Mouse (Mus musculus): ENCODE data around the gene Srd5a2. TPM values are rescaled to one million over a fixed set of nuclear protein-coding genes. Genes with fewer than 3 reads are reported as not detected.

Srd5a2 gene
- polyA plus RNA-seq, 1 experiment from 2014 or later = not detected

DNA sequence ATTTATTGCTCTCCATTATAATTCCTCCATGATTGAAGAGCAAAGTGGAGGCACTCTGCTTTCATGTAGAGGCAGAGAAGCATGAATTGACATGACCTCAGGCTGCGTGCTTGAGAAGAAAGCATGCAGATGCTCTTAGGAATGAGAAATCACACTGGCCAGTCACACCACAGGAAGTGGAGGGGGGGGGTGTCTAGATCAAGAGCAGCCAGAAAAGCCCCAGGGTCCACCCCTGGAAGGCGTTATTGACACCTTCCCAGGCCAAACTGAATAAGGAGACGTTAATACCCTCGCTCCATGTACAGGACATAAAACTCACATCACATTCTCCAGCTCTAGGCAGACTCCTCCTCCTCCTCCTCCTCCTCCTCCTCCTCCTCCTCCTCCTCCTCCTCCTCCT lies 63.2 kb downstream of the Srd5a2 start:
- no peaks in the 10 kb centered on the region for H3K9me3 ChIP-seq (replicated peaks)
- no peak overlapping the region for H3K27ac ChIP-seq
- no peaks in the 10 kb centered on the region for H3K27me3 ChIP-seq
- no peak overlapping the region for H3K4me2 ChIP-seq
- no peak overlapping the region for H3K9ac ChIP-seq
- no peak for ATAC-seq (replicated peaks; ENCODE audit: insufficient number of reproducible peaks, insufficient read depth, low FRiP score, low read depth)
- H3K4me3 ChIP-seq = no peak overlapping the region
- 0 out of 2 replicates have a peak, but pooled peaks cover 3% of the 10 kb centered on the region for H3K4me1 ChIP-seq (replicated peaks)
- no peaks in the 10 kb centered on the region for H3K36me3 ChIP-seq
- WGBS = 18% methylated on average over 4 of the region's 4 CpGs

DNA sequence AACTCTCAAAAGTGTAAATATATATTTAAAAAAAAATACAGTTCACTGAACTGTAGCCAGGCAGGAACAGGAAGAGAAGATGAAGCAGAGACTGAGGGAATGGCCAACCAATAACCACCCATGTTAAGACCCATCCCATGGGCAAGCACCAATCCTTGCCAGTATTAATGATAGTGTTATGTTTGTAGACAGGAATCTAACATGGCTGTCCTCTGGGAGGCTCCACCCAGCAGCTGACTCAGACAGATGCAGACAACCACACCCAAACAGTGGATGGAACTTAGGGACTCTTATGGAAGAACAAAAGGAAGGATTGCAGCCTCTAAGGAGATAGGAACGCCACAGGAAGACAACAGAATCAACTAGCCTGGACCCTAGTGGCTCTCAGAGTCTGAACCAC lies 64.8 kb downstream of the Srd5a2 start:
- Histone ChIP-seq H3K27ac (no peak overlapping the region), H3K4me2 (no peak overlapping the region), H3K27me3 (no peaks in the 10 kb centered on the region), H3K4me1 (replicated peaks) (0 out of 2 replicates have a peak, but pooled peaks cover 3% of the 10 kb centered on the region), H3K9me3 (replicated peaks) (no peaks in the 10 kb centered on the region), H3K36me3 (no peaks in the 10 kb centered on the region), H3K4me3 (no peak overlapping the region), H3K9ac (no peak overlapping the region)
- ATAC-seq (replicated peaks; ENCODE audit: insufficient number of reproducible peaks, insufficient read depth, low FRiP score, low read depth) = no peak
- WGBS = 80% methylated on average over 1 of the region's 1 CpGs

DNA sequence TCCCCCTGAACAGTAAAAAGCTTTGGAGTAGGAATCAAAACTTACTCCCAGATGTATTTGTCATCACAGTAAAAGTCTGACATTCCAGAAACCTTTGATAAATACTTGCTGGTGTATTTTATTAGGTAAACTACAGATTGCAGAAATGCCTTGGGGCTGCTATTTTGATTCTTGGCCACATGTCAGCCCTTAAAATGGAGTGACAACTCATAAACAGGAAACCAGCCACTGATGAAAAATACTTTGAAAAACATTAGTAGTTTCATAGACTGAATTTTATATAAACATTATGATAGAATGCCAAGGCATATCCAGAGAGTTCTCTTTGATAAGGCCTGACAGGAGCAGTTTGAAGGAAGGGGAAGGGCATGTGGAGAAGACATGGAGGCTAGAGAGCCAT lies 71.7 kb downstream of the Srd5a2 start:
- H3K4me3 ChIP-seq = no peak overlapping the region
- no peaks in the 10 kb centered on the region for H3K9me3 ChIP-seq (replicated peaks)
- no peak for ATAC-seq (replicated peaks; ENCODE audit: insufficient number of reproducible peaks, insufficient read depth, low FRiP score, low read depth)
- no peaks in the 10 kb centered on the region for H3K36me3 ChIP-seq
- no peak overlapping the region for H3K27ac ChIP-seq
- H3K27me3 ChIP-seq = no peaks in the 10 kb centered on the region
- no peak overlapping the region for H3K4me2 ChIP-seq
- no peak overlapping the region for H3K9ac ChIP-seq
- H3K4me1 ChIP-seq (replicated peaks) = peaks cover under 1% of the 10 kb centered on the region; the same call in 1 of the 2 replicates

DNA sequence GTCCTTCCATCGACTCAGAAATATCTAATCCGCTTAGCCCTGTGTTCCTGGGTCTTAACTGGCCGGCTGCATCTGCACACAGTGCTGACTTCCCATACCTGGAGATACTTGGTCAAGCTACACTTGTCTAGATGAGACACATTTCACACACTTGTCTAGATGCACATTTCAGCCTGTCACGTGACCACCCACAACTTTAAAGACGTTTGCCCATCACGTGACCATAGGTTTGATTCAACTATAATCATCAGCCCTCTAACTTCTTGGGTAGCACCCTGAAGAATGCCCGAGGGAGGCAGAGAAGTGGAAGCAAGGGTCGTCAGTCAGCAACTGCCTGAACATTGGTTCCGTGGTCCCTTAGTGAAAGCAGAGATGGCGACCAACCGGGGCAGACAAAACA lies 75.1 kb downstream of the Srd5a2 start:
- H3K9me3 ChIP-seq (replicated peaks) = no peaks in the 10 kb centered on the region
- H3K27ac ChIP-seq = no peak overlapping the region
- ATAC-seq (replicated peaks; ENCODE audit: insufficient number of reproducible peaks, insufficient read depth, low FRiP score, low read depth) = no peak
- H3K4me2 ChIP-seq = no peak overlapping the region
- no peak overlapping the region for H3K4me3 ChIP-seq
- no peaks in the 10 kb centered on the region for H3K27me3 ChIP-seq
- H3K9ac ChIP-seq = no peak overlapping the region
- no peaks in the 10 kb centered on the region for H3K36me3 ChIP-seq
- 82% methylated on average over 11 of the region's 11 CpGs for WGBS
- H3K4me1 ChIP-seq (replicated peaks) = peaks cover 9% of the 10 kb centered on the region

GRCm38 (mm10) chr17:73971291-73971690 lies 76.4 kb downstream of the Srd5a2 start:
- no peaks in the 10 kb centered on the region for H3K36me3 ChIP-seq
- no peaks in the 10 kb centered on the region for H3K9me3 ChIP-seq (replicated peaks)
- H3K27me3 ChIP-seq = no peaks in the 10 kb centered on the region
- no peak overlapping the region for H3K4me3 ChIP-seq
- H3K27ac ChIP-seq = no peak overlapping the region
- no peak overlapping the region for H3K9ac ChIP-seq
- no peak overlapping the region for H3K4me2 ChIP-seq
- no peak for ATAC-seq (replicated peaks; ENCODE audit: insufficient number of reproducible peaks, insufficient read depth, low FRiP score, low read depth)
- H3K4me1 ChIP-seq (replicated peaks) = peaks cover 9% of the 10 kb centered on the region
- 65% methylated on average over 4 of the region's 4 CpGs for WGBS

DNA sequence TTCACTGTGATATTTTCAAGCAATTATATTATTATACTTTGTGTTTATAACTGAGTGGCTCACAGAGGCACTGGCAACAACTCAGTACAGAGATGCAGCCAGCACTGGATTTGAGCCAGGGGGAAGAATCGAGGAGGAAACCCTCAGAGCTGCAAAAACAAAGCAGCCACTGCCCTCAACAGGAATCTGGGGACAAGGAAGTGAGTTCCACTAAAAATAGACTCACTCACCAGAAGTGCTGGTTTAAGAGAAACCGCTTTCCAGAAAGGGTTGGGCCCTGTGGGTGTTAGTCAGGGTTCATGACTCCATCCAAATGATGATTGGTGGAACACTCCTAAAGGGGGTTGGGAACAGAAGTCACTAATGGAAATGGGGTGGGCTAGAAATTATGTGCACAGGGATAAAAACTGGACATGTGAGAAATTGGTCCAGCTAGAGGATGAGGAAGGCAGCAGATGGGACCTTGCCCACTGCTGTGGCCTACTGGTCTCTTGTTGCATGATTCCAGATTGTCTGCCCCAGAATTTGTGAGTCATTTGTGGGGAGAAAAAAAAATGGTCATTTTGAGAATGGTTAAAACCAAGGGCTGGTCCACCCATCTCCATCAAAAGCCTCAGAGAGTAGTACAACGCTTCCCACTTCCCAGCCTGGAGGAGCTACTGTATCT lies 77.2 kb downstream of the Srd5a2 start:
- Histone ChIP-seq H3K36me3 (no peaks in the 10 kb centered on the region), H3K4me1 (replicated peaks) (peaks cover 9% of the 10 kb centered on the region), H3K9me3 (replicated peaks) (no peaks in the 10 kb centered on the region), H3K27me3 (no peaks in the 10 kb centered on the region), H3K27ac (peak overlapping the region; percentile 25; the same call in 1 of the 2 replicates), H3K4me3 (no peak overlapping the region), H3K4me2 (no peak overlapping the region), H3K9ac (no peak overlapping the region)
- 33% methylated on average over 3 of the region's 3 CpGs for WGBS
- 0 out of 2 replicates have a peak, but pooled peaks have one; percentile 58 for ATAC-seq (replicated peaks; ENCODE audit: insufficient number of reproducible peaks, insufficient read depth, low FRiP score, low read depth)

Other genes starting within 250 kb of the Srd5a2 start
- 2.6 and 3.5 TPM in 2 replicates for gene Ehd3, start 243.8 kb downstream of the Srd5a2 start, polyA plus RNA-seq (2015; fragmentation: Nextera tagmentation; extraction: Ambion mirVana)
- gene Xdh, start 97.7 kb downstream of the Srd5a2 start, polyA plus RNA-seq (2015; fragmentation: Nextera tagmentation; extraction: Ambion mirVana) = 2.0 TPM in 2 replicates
- gene Memo1, start 247.6 kb upstream of the Srd5a2 start, polyA plus RNA-seq (2015; fragmentation: Nextera tagmentation; extraction: Ambion mirVana) = 59.8 and 64.1 TPM in 2 replicates

All from heart, embryonic 15.5 days (tissue).